Mouse (Mus musculus) liver, embryonic 14.5 days (tissue): Measurements from ENCODE around the gene Sdk2.

Experiments
- CTCF ChIP-seq: IDR thresholded peaks from 2 replicates; pipeline ENCODE4 v1.5.1; 2016; ENCODE audit warnings: antibody characterized with exemption, low read depth, control low read depth
- EP300 ChIP-seq: IDR thresholded peaks from 2 replicates; pipeline ENCODE4 v1.6.1; 2016; ENCODE audit warnings: antibody characterized with exemption, low read depth

DNA sequence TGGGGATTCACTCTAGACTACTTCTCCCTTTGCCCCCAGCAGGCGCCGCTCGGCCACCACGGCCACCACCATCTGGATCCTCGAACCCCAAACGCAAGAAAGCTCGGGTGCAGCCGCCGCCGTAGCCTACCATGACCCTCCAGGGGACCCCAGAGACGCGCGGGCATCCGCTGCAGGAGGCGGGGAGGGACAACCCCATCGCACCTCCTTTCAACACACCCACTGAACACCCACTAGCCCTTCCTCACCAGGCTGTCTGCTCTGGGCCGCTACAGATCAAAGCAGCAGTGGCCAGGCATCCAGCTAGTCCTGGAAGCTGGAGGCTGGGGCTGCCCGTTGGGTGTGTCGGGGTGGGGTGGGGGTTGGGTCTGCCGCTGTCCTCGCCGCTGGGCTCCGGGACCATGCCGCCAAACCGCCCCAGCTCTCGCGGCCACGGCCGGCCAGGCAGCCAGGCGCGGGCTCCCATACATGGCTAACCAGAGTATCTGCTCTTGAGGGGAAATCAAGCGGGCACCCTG lies 1.9 kb downstream of the Sdk2 start:
- no peak for TF ChIP-seq CTCF
- no peak for TF ChIP-seq EP300
